12 mouse cellular contexts compared by ENCODE assay signal in the genomic region with DNA sequence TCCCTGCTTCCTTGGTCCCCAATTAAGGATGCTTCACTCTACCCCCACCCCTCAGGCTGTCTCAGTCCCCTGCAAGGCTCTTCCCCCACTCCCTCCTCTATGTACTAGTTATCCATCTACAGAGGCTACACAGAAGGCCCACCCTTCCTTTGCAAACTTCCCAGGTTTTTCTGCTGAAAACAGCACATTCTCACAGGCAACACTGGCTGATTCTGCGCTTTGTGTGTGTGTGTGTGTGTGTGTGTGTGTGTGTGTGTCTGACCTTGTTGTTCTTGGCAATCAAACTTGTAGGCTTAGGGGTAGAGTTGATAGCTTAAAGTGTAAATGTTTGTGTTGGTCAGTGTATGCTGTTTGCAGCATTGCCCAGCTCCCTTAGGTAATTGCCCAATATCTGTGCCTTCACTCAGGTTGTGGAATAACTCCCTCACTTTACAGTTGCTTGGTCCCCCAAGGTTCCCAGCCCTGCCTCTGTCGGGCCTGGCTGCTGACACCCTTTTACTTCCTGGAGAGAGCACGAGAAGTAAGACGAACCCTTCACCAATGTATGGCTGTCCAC.
DNase-seq lines count a peak whose midpoint lies in the region; ATAC-seq and TF ChIP-seq lines count a peak whose summit lies in the region.
"Had no signal": no experiment of that assay in that cellular context is flagged by ENCODE, and none has a peak within 500 bp of the region (broad histone marks: within the 10 kb centered on the region; RNA-seq: fewer than 3 reads in every experiment).

No protein-coding gene starts in this region.

- no peak overlapping the region for H3K4me2 ChIP-seq in intestine, embryonic 15.5 days (replicated peaks)
- no peak overlapping the region for H3K4me2 ChIP-seq in intestine, postnatal 0 days (replicated peaks; ENCODE audit: low read depth)
- no peak overlapping the region for H3K4me2 ChIP-seq in kidney, embryonic 16.5 days (replicated peaks; ENCODE audit: low read depth, low read length)

- DNase-seq in adrenal gland, postnatal 10 days = peak; percentile 40
- no peak for DNase-seq in adrenal gland, postnatal 25 days
- peak; percentile 87 for DNase-seq in adipocyte (ENCODE audit: low spot score)
- no peak for DNase-seq in thymus, postnatal 25 days
- no peak for DNase-seq in cerebellum, postnatal 36 days
- DNase-seq: adrenal gland, adult 2 months; embryo, embryonic 11 days; thymus, postnatal 36 days had no signal

- H3K36me3 ChIP-seq in intestine, embryonic 15.5 days = no peaks in the 10 kb centered on the region
- H3K36me3 ChIP-seq in intestine, postnatal 0 days (ENCODE audit: control insufficient read depth, insufficient read depth) = no peaks in the 10 kb centered on the region
- H3K36me3 ChIP-seq in kidney, embryonic 16.5 days (ENCODE audit: insufficient read depth, low read length) = no peaks in the 10 kb centered on the region

- no peaks in the 10 kb centered on the region for H3K27me3 ChIP-seq in intestine, embryonic 15.5 days (replicated peaks)
- H3K27me3 ChIP-seq in intestine, postnatal 0 days (replicated peaks; ENCODE audit: control insufficient read depth, insufficient read depth, low read length) = no peaks in the 10 kb centered on the region
- H3K27me3 ChIP-seq in kidney, embryonic 16.5 days (ENCODE audit: insufficient read depth, low read length) = no peaks in the 10 kb centered on the region

- H3K27ac ChIP-seq in intestine, embryonic 15.5 days = no peak overlapping the region
- no peak overlapping the region for H3K27ac ChIP-seq in intestine, postnatal 0 days (ENCODE audit: low read depth, low read length)
- H3K27ac ChIP-seq in kidney, embryonic 16.5 days (ENCODE audit: low read length) = peak overlapping the region; percentile 84

- H3K9me3 ChIP-seq in intestine, embryonic 15.5 days = no peaks in the 10 kb centered on the region
- no peaks in the 10 kb centered on the region for H3K9me3 ChIP-seq in intestine, postnatal 0 days (ENCODE audit: control insufficient read depth)
- no peaks in the 10 kb centered on the region for H3K9me3 ChIP-seq in kidney, embryonic 16.5 days (ENCODE audit: low read length)

- 0 out of 2 replicates have a peak, but pooled peaks have one; percentile 43 for ATAC-seq in intestine, embryonic 15.5 days
- ATAC-seq in intestine, postnatal 0 days = no peak
- peak; percentile 76 for ATAC-seq in kidney, embryonic 16.5 days (ENCODE audit: low FRiP score, low TSS enrichment)
- ATAC-seq: hindbrain, embryonic 16.5 days had no signal

- no peak overlapping the region for H3K9ac ChIP-seq in intestine, embryonic 15.5 days
- H3K9ac ChIP-seq in intestine, postnatal 0 days (ENCODE audit: low read depth, low read length) = no peak overlapping the region
- 0 out of 2 replicates have a peak overlapping the region, but pooled peaks have one; percentile 27 for H3K9ac ChIP-seq in kidney, embryonic 16.5 days (replicated peaks; ENCODE audit: low read length)

- peaks cover 16% of the 10 kb centered on the region for H3K4me1 ChIP-seq in intestine, embryonic 15.5 days (replicated peaks)
- no peaks in the 10 kb centered on the region for H3K4me1 ChIP-seq in intestine, postnatal 0 days (replicated peaks; ENCODE audit: control insufficient read depth, insufficient read depth, low read length)
- H3K4me1 ChIP-seq in kidney, embryonic 16.5 days (ENCODE audit: insufficient read depth, low read length) = peaks cover 53% of the 10 kb centered on the region

- WGBS in intestine, embryonic 15.5 days = 50% methylated on average over 4 of the region's 4 CpGs
- WGBS in intestine, postnatal 0 days = 40% methylated on average over 4 of the region's 4 CpGs
- WGBS in kidney, embryonic 16.5 days = 28% methylated on average over 4 of the region's 4 CpGs

- no peak for TF ChIP-seq CTCF in intestine, postnatal 0 days (IDR thresholded peaks at IDR 0.05; ENCODE audit: low read depth)

- no peak overlapping the region for H3K4me3 ChIP-seq in intestine, embryonic 15.5 days (replicated peaks)
- no peak overlapping the region for H3K4me3 ChIP-seq in intestine, postnatal 0 days (ENCODE audit: low read depth, low read length)
- no peak overlapping the region for H3K4me3 ChIP-seq in kidney, embryonic 16.5 days (ENCODE audit: low read length)

Comparison
In these comparisons a context has a peak if more than half of its experiments do, and no peak if none do; other contexts are left out.
1. DNase-seq: peak in adrenal gland, postnatal 10 days (single experiment) and adipocyte (single experiment); none in adrenal gland, postnatal 25 days (single experiment), thymus, postnatal 25 days (single experiment) and cerebellum, postnatal 36 days (0 of 2).